Mouse (Mus musculus) midbrain, postnatal 0 days (tissue): ENCODE measurements at regions not wholly inside any gene's neighbourhood (a gene's known extent, or its start where the extent isn't known, plus 50 kb on each side); places are given as distances from the start of the nearest gene placed in this dataset.
A peak's percentile ranks its signal among the peaks of the same experiment; 100 is the strongest.

Source experiments
- ATAC-seq: fragments of 200-750 bp; cut with Nextera tagmentation; 2 replicates; pipeline ENCODE4 v1.8.0; 2017; ENCODE audit warnings: moderate number of reproducible peaks, mild to moderate bottlenecking, moderate TSS enrichment, moderate library complexity; ENCODE audit not compliant: low FRiP score
- DNase-seq: peaks from one replicate; pipeline ENCODE4 v3.0.0-alpha.2; 2015; ENCODE audit warnings: low spot score
- H3K27ac ChIP-seq: fragments of 300-500 bp; sonication (generic); 2 replicates; pipeline ENCODE4 v1.5.1; 2014; ENCODE audit warnings: low read depth, mild to moderate bottlenecking, low read length, mixed read lengths
- H3K27me3 ChIP-seq: fragments of 300-500 bp; sonication (generic); 2 replicates; pipeline ENCODE4 v1.6.1; 2014; ENCODE audit warnings: low read length, control low read depth, mixed read lengths; ENCODE audit not compliant: insufficient read depth
- H3K36me3 ChIP-seq: fragments of 300-500 bp; sonication (generic); 2 replicates; pipeline ENCODE4 v1.6.1; 2014; ENCODE audit warnings: low read length, control low read depth, mixed read lengths; ENCODE audit not compliant: insufficient read depth
- H3K4me1 ChIP-seq: fragments of 300-500 bp; sonication (generic); 2 replicates; pipeline ENCODE4 v1.6.1; 2014; ENCODE audit warnings: mild to moderate bottlenecking, control low read depth, antibody characterized with exemption, low read length, mixed read lengths; ENCODE audit not compliant: insufficient read depth
- H3K4me2 ChIP-seq: fragments of 300-500 bp; sonication (generic); 2 replicates; pipeline ENCODE4 v1.6.1; 2014; ENCODE audit warnings: low read depth, mild to moderate bottlenecking, low read length, mixed read lengths; ENCODE audit not compliant: poor library complexity, severe bottlenecking
- H3K4me3 ChIP-seq: fragments of 300-500 bp; sonication (generic); 2 replicates; pipeline ENCODE4 v1.5.1; 2014; ENCODE audit warnings: low read depth, mild to moderate bottlenecking, low read length, moderate library complexity
- H3K9ac ChIP-seq: fragments of 300-500 bp; sonication (generic); replicated peaks from 2 replicates; pipeline ENCODE4 v1.6.1; 2014; ENCODE audit warnings: mild to moderate bottlenecking, low read length, moderate library complexity, mixed read lengths; ENCODE audit not compliant: poor library complexity, severe bottlenecking
- H3K9me3 ChIP-seq: fragments of 300-500 bp; sonication (generic); 2 replicates; pipeline ENCODE4 v1.6.1; 2016; ENCODE audit warnings: low read length, control low read depth
- CTCF ChIP-seq: IDR thresholded peaks from 2 replicates; pipeline ENCODE4 v1.5.1; 2016; ENCODE audit warnings: antibody characterized with exemption, mild to moderate bottlenecking
- WGBS: fragments of 180-500 bp; shearing (Covaris S2); extraction: QIAGEN DNeasy Blood & Tissue Kit; methylation state at CpG from one replicate; pipeline ENCODE4 v1.1.7; 2014; 5-methylcytosine and 5-hydroxymethylcytosine counted together

- no peaks in the 10 kb centered on the region for H3K4me1 ChIP-seq
These were observed 118.9 kb upstream of the 1700064H15Rik start for GRCm38 (mm10) chr3:19747361-19747760.

GRCm38 (mm10) chr3:19751946-19752345 is 123.5 kb upstream of the 1700064H15Rik start:
- Histone ChIP-seq H3K27ac (no peak overlapping the region), H3K4me2 (no peak overlapping the region), H3K36me3 (no peaks in the 10 kb centered on the region), H3K27me3 (no peaks in the 10 kb centered on the region), H3K4me3 (no peak overlapping the region), H3K9me3 (no peaks in the 10 kb centered on the region), H3K9ac (no peak overlapping the region), H3K4me1 (no peaks in the 10 kb centered on the region)
- no peak for TF ChIP-seq CTCF
- no peak for ATAC-seq
- no peak for DNase-seq
- 98% methylated on average over 3 of the region's 3 CpGs for WGBS

More at GRCm38 (mm10) chr3:19747361-19747760, 118.9 kb upstream of the 1700064H15Rik start:
- H3K27me3 ChIP-seq: no peaks in the 10 kb centered on the region
- TF ChIP-seq CTCF: no peak
- no peak overlapping the region for H3K9ac ChIP-seq
- H3K4me2 ChIP-seq: no peak overlapping the region
- no peak overlapping the region for H3K4me3 ChIP-seq
- H3K36me3 ChIP-seq: no peaks in the 10 kb centered on the region
- peak; percentile 8 for DNase-seq
- WGBS: 86% methylated on average over 4 of the region's 4 CpGs
- no peaks in the 10 kb centered on the region for H3K9me3 ChIP-seq
- ATAC-seq: no peak
- no peak overlapping the region for H3K27ac ChIP-seq

GRCm38 (mm10) chr3:19754011-19754410 is 125.5 kb upstream of the 1700064H15Rik start:
- H3K4me2 ChIP-seq: no peak overlapping the region
- no peaks in the 10 kb centered on the region for H3K4me1 ChIP-seq
- no peaks in the 10 kb centered on the region for H3K27me3 ChIP-seq
- H3K36me3 ChIP-seq: no peaks in the 10 kb centered on the region
- no peak overlapping the region for H3K9ac ChIP-seq
- 76% methylated on average over 1 of the region's 1 CpGs for WGBS
- H3K4me3 ChIP-seq: no peak overlapping the region
- DNase-seq (no peak), ATAC-seq (no peak)
- no peak overlapping the region for H3K27ac ChIP-seq
- TF ChIP-seq CTCF: no peak
- no peaks in the 10 kb centered on the region for H3K9me3 ChIP-seq

GRCm38 (mm10) chr3:19754636-19755035 is 126.2 kb upstream of the 1700064H15Rik start:
- Histone ChIP-seq H3K9me3 (no peaks in the 10 kb centered on the region), H3K4me1 (no peaks in the 10 kb centered on the region), H3K36me3 (no peaks in the 10 kb centered on the region), H3K27me3 (no peaks in the 10 kb centered on the region), H3K4me3 (no peak overlapping the region), H3K4me2 (no peak overlapping the region), H3K27ac (no peak overlapping the region), H3K9ac (no peak overlapping the region)
- WGBS: 76% methylated on average over 2 of the region's 2 CpGs
- ATAC-seq: no peak
- no peak for TF ChIP-seq CTCF
- no peak for DNase-seq

- Histone ChIP-seq H3K27me3 (no peaks in the 10 kb centered on the region), H3K4me2 (no peak overlapping the region), H3K4me1 (no peaks in the 10 kb centered on the region), H3K36me3 (no peaks in the 10 kb centered on the region), H3K9ac (no peak overlapping the region), H3K9me3 (no peaks in the 10 kb centered on the region), H3K27ac (no peak overlapping the region), H3K4me3 (no peak overlapping the region)
- WGBS: 86% methylated on average over 3 of the region's 3 CpGs
- no peak for DNase-seq
- ATAC-seq: no peak
- TF ChIP-seq CTCF: no peak
These were observed 126.7 kb upstream of the 1700064H15Rik start for GRCm38 (mm10) chr3:19755136-19755535.

GRCm38 (mm10) chr3:19798543-19799106 is 158.2 kb upstream of the Cp start:
- ATAC-seq: no peak
- Histone ChIP-seq H3K4me1 (no peaks in the 10 kb centered on the region), H3K27ac (no peak overlapping the region), H3K9ac (no peak overlapping the region), H3K27me3 (no peaks in the 10 kb centered on the region), H3K4me2 (no peak overlapping the region), H3K36me3 (no peaks in the 10 kb centered on the region), H3K9me3 (no peaks in the 10 kb centered on the region), H3K4me3 (no peak overlapping the region)
- TF ChIP-seq CTCF: no peak
- WGBS: 92% methylated on average over 1 of the region's 1 CpGs
- no peak for DNase-seq
